Mouse (Mus musculus) kidney, embryonic 14.5 days (tissue): ENCODE data around the gene Isyna1. TPM values are rescaled to one million over a fixed set of nuclear protein-coding genes. Genes with fewer than 3 reads are reported as not detected.

Experiments
- ATAC-seq: fragments of 200-750 bp; cut with Nextera tagmentation; 2 replicates; pipeline ENCODE4 v1.8.0; 2017; ENCODE audit warnings: moderate number of reproducible peaks, mild to moderate bottlenecking, moderate TSS enrichment, moderate library complexity; ENCODE audit not compliant: low FRiP score, low TSS enrichment
- H3K27ac ChIP-seq: fragments of 300-500 bp; sonication (generic); 2 replicates; pipeline ENCODE4 v1.5.1; 2014; ENCODE audit warnings: low read depth, mild to moderate bottlenecking, low read length, moderate library complexity, mixed read lengths
- H3K27me3 ChIP-seq: fragments of 300-500 bp; sonication (generic); 2 replicates; pipeline ENCODE4 v1.6.1; 2014; ENCODE audit warnings: mild to moderate bottlenecking, low read length; ENCODE audit not compliant: control insufficient read depth, insufficient read depth
- H3K36me3 ChIP-seq: fragments of 300-500 bp; sonication (generic); 2 replicates; pipeline ENCODE4 v1.6.1; 2014; ENCODE audit warnings: low read length, mixed read lengths; ENCODE audit not compliant: control insufficient read depth, insufficient read depth
- H3K4me1 ChIP-seq: fragments of 300-500 bp; sonication (generic); 2 replicates; pipeline ENCODE4 v1.6.1; 2014; ENCODE audit warnings: low read length, mixed read lengths; ENCODE audit not compliant: control insufficient read depth, insufficient read depth
- H3K4me2 ChIP-seq: fragments of 300-500 bp; sonication (generic); replicated peaks from 2 replicates; pipeline ENCODE4 v1.6.1; 2014; ENCODE audit warnings: low read depth, mild to moderate bottlenecking, low read length
- H3K4me3 ChIP-seq: fragments of 300-500 bp; sonication (generic); 2 replicates; pipeline ENCODE4 v1.5.1; 2014; ENCODE audit warnings: mild to moderate bottlenecking, low read length
- H3K9ac ChIP-seq: fragments of 300-500 bp; sonication (generic); 2 replicates; pipeline ENCODE4 v1.6.1; 2014; ENCODE audit warnings: low read depth, mild to moderate bottlenecking, low read length, moderate library complexity
- H3K9me3 ChIP-seq: fragments of 300-500 bp; sonication (generic); 2 replicates; pipeline ENCODE4 v1.6.1; 2016; ENCODE audit warnings: low read length; ENCODE audit not compliant: control insufficient read depth
- WGBS: fragments of 180-500 bp; shearing (Covaris S2); extraction: QIAGEN DNeasy Blood & Tissue Kit; methylation state at CpG from one replicate; pipeline ENCODE4 v1.1.7; 2014; 5-methylcytosine and 5-hydroxymethylcytosine counted together
- polyA plus RNA-seq: library from polyadenylated mRNA; unstranded; fragments of >200 nt; fragmentation: Nextera tagmentation; extraction: Ambion mirVana; gene quantifications from 2 replicates; pipeline ENCODE4 v1.2.1, GENCODE M21; 2014

Isyna1 gene
- polyA plus RNA-seq, 1 experiment from 2014 or later = 118 TPM

DNA sequence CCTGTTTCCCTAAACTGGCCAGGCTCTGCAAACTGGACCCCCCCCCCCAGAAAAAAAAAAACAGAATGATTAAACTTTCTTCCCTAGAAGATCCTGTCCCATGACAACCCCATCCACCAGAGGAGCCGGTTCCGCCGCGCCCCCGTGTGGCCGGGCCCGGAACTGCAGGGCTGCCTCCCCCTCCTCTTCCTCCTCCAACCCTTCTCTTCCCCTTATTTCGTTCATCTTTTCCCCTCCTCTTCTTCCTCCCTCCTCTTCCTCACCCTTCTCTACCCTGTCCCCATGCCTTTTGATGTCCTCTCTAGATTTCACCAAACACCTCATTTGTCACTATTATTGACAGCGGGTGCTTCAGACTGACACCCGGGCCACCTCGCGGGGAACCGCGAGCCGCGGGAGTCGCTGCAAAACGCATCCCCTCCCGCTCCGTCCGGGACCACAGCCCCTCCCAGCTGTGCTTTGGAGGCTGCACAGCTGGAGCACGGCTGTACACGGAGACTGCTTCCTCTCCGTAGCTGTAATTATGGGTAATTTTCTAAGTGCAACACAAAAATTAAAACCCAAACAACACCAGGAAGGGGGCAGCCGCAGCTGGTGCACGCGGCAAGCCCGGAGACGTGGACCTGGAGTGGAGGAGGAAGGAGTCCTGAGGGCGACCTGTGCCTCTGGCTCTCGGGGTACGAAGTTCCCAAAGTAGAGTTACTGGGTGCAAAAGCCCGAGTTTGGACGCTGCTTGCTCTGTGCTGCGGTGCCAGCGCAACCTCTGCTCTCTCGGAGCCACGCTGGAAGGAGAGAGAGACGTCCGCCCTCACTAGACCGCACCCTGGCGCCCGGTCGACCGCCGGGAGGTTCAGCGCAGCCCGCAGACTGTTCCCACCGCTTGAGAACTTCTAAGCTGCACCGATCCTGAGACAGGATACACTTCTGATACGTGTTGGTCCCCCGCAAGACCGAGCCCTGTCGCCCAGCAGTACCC is 16.9 kb downstream of the Isyna1 start:
- no peaks in the 10 kb centered on the region for H3K9me3 ChIP-seq
- no peaks in the 10 kb centered on the region for H3K36me3 ChIP-seq
- H3K27ac ChIP-seq = peak overlapping the region; percentile 97
- peaks cover 34% of the 10 kb centered on the region for H3K4me1 ChIP-seq
- peak overlapping the region; percentile 99 for H3K4me2 ChIP-seq
- peak overlapping the region; percentile 63 for H3K9ac ChIP-seq
- H3K27me3 ChIP-seq = no peaks in the 10 kb centered on the region
- WGBS = under 1% methylated on average over 54 of the region's 54 CpGs
- no peak for ATAC-seq
- H3K4me3 ChIP-seq = peak overlapping the region; percentile 50

DNA sequence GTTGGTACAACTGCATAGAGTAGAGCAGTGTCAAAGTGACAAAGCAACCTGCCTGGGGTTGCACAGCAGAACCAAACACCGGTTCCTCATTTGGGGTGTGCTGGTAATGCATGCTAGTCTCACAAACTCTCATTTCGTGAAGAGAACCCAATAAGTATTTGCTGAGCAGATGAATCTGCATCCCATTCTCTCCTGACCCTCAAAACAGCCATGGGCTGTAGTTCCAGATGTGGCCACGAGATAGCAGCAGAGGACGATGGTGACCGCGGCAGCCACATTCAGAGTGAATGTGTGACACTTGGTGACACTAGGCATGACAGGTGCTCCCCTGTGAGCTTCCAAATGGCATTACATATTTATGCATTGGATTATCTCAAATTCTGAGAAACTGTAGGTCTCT is 17.7 kb downstream of the Isyna1 start:
- Histone ChIP-seq H3K9me3 (no peaks in the 10 kb centered on the region), H3K4me3 (peak overlapping the region; percentile 50), H3K4me2 (peak overlapping the region; percentile 99), H3K4me1 (peaks cover 27% of the 10 kb centered on the region), H3K36me3 (no peaks in the 10 kb centered on the region), H3K9ac (peak overlapping the region; percentile 63), H3K27me3 (no peaks in the 10 kb centered on the region), H3K27ac (peak overlapping the region; percentile 71)
- no peak for ATAC-seq
- WGBS = under 1% methylated on average over 6 of the region's 6 CpGs

- no peak for ATAC-seq
- Histone ChIP-seq H3K4me3 (no peak overlapping the region), H3K36me3 (no peaks in the 10 kb centered on the region), H3K27ac (no peak overlapping the region), H3K4me1 (peaks cover 16% of the 10 kb centered on the region), H3K4me2 (no peak overlapping the region), H3K9ac (no peak overlapping the region), H3K9me3 (no peaks in the 10 kb centered on the region), H3K27me3 (no peaks in the 10 kb centered on the region)
- WGBS = 17% methylated on average over 1 of the region's 1 CpGs
Observed at GRCm38 (mm10) chr8:70613763-70614162, 19.6 kb downstream of the Isyna1 start.

- 70% methylated on average over 5 of the region's 5 CpGs for WGBS
- H3K4me3 ChIP-seq = no peak overlapping the region
- H3K27ac ChIP-seq = 0 out of 2 replicates have a peak overlapping the region, but pooled peaks have one; percentile 7
Observed at GRCm38 (mm10) chr8:70614469-70614868, 20.3 kb downstream of the Isyna1 start.

GRCm38 (mm10) chr8:70615281-70615680 is 21.1 kb downstream of the Isyna1 start:
- no peak for ATAC-seq
- H3K27ac ChIP-seq = no peak overlapping the region
- H3K36me3 ChIP-seq = no peaks in the 10 kb centered on the region
- H3K4me1 ChIP-seq = peaks cover 9% of the 10 kb centered on the region
- no peak overlapping the region for H3K9ac ChIP-seq
- H3K4me3 ChIP-seq = no peak overlapping the region
- no peaks in the 10 kb centered on the region for H3K9me3 ChIP-seq
- H3K4me2 ChIP-seq = no peak overlapping the region
- H3K27me3 ChIP-seq = no peaks in the 10 kb centered on the region
- 76% methylated on average over 8 of the region's 8 CpGs for WGBS

More at GRCm38 (mm10) chr8:70614469-70614868, 20.3 kb downstream of the Isyna1 start:
- ATAC-seq = no peak
- H3K4me2 ChIP-seq = no peak overlapping the region
- H3K27me3 ChIP-seq = no peaks in the 10 kb centered on the region
- H3K9me3 ChIP-seq = no peaks in the 10 kb centered on the region
- H3K9ac ChIP-seq = no peak overlapping the region
- H3K4me1 ChIP-seq = peaks cover 10% of the 10 kb centered on the region
- H3K36me3 ChIP-seq = no peaks in the 10 kb centered on the region

DNA sequence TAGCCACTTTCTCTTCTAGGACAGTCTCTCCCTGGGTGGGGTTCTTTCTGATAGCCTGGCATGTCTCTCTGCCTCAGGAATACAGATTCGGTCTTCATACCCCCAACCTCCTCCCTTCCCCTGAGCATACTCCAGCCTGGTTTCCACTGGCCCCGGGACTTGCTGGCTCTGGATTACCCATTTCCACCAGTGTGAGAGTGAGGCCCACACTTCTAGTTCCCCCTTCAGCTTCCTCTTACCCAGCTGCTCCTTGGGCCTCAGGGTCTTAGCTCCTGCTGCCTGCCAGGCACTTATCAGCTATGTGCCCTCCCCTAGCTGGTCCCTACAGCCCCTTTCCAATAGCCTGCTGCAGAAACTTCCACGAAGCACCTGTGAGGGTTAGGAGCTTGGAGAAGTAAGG is 21.7 kb downstream of the Isyna1 start, which contains the start of gene Lrrc25:
Lrrc25 (plus strand) TSS at position 262 of the 400 bp plus-strand sequence.
- 86% methylated on average over 3 of the region's 3 CpGs for WGBS
- Histone ChIP-seq H3K27ac (no peak within 1 kb of the TSS), H3K4me1 (peaks cover 5% of the 10 kb centered on the region), H3K36me3 (no peaks in the 10 kb centered on the region), H3K4me2 (no peak within 1 kb of the TSS), H3K4me3 (no peak within 1 kb of the TSS), H3K9me3 (no peaks in the 10 kb centered on the region), H3K9ac (no peak within 1 kb of the TSS; the same call in 1 of the 2 replicates), H3K27me3 (no peaks in the 10 kb centered on the region)
- ATAC-seq = no peak

- H3K4me2 ChIP-seq = no peak overlapping the region
- no peak for ATAC-seq
- WGBS = 47% methylated on average over 11 of the region's 11 CpGs
Observed at GRCm38 (mm10) chr8:70616645-70617044, 22.5 kb downstream of the Isyna1 start.

GRCm38 (mm10) chr8:70617985-70618384 is 23.8 kb downstream of the Isyna1 start:
- peaks cover 2% of the 10 kb centered on the region; the same call in 1 of the 2 replicates for H3K4me1 ChIP-seq
- H3K9ac ChIP-seq = no peak overlapping the region; the same call in 1 of the 2 replicates
- no peaks in the 10 kb centered on the region for H3K36me3 ChIP-seq
- no peak overlapping the region for H3K4me2 ChIP-seq
- WGBS = 85% methylated on average over 11 of the region's 11 CpGs
- no peak overlapping the region for H3K4me3 ChIP-seq
- no peak for ATAC-seq
- no peak overlapping the region for H3K27ac ChIP-seq
- no peaks in the 10 kb centered on the region for H3K27me3 ChIP-seq
- no peaks in the 10 kb centered on the region for H3K9me3 ChIP-seq

More at GRCm38 (mm10) chr8:70616645-70617044, 22.5 kb downstream of the Isyna1 start:
- H3K4me1 ChIP-seq = peaks cover 2% of the 10 kb centered on the region; the same call in 1 of the 2 replicates
- H3K4me3 ChIP-seq = no peak overlapping the region
- H3K27me3 ChIP-seq = no peaks in the 10 kb centered on the region
- no peaks in the 10 kb centered on the region for H3K36me3 ChIP-seq
- H3K27ac ChIP-seq = no peak overlapping the region
- H3K9ac ChIP-seq = no peak overlapping the region
- no peaks in the 10 kb centered on the region for H3K9me3 ChIP-seq

- Histone ChIP-seq H3K9me3 (no peaks in the 10 kb centered on the region), H3K27ac (no peak overlapping the region), H3K36me3 (no peaks in the 10 kb centered on the region), H3K9ac (no peak overlapping the region), H3K4me3 (no peak overlapping the region), H3K4me1 (peaks cover 2% of the 10 kb centered on the region; the same call in 1 of the 2 replicates), H3K4me2 (no peak overlapping the region), H3K27me3 (no peaks in the 10 kb centered on the region)
- peak; percentile 55 for ATAC-seq
- 35% methylated on average over 9 of the region's 9 CpGs for WGBS
Observed at GRCm38 (mm10) chr8:70618888-70619334, 24.7 kb downstream of the Isyna1 start.
